Mouse (Mus musculus) T-helper 2 cell (primary cell): ENCODE data around the gene Olfr611.
"Not testable (repeated sequence)": the region's sequence is repeated elsewhere in the genome, so short reads cannot be mapped to it uniquely, and the experiment has no call there.

Source experiments
- in situ Hi-C: fragments of 300-600 bp; cut with MboI, MseI; formaldehyde crosslinking; loops from one replicate; pipeline ENCODE4 v1.15.1; 2025; ENCODE audit warnings: high pct_unique_total_duplicates

Gene Olfr611

DNA sequence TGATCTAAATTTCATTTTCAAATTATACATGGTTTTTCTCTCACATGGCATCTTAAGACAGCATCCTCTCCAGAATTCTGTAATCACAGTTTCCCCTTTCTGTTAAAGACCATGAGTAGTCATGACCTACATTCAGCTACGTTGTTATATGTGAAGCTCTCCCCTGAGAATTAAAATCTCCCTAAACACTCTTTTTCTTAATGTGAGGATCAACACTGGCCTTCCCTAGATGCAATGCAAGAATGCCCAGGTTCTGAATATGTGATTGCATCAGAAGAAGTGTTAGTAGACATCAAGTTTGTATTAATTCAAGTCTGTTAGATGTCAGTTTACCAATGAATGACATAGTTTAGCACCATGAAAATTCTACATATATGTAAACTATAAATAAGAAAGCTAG, at the start of gene Olfr611:
TSS of gene Olfr611 (minus strand) at position 101 of the 400 bp plus-strand sequence.
- in situ Hi-C loops, result not testable (repeated sequence)

DNA sequence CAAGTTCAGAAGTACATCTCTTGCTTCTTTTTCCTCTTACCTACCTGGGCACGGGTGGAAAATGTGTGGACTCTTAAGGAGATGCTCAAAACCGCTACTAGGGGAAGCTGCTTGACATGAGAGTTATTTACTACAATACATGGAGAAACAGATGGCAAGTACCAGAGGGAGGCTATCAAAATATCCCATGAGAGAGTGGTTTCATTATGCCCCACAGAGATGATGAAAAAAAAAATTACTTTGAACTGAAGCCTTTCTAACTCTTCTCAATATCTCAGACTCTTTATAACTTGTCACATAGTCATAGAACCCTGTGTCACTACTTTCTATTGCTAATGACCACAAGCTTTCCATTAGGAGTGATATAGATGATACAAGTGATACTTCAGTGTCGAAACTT, 48.4 kb upstream of the Olfr611 start, which contains the start of gene Olfr616:
TSS of gene Olfr616 (minus strand) at position 101 of the 400 bp plus-strand sequence.
- in situ Hi-C loops, result no loop called here

DNA sequence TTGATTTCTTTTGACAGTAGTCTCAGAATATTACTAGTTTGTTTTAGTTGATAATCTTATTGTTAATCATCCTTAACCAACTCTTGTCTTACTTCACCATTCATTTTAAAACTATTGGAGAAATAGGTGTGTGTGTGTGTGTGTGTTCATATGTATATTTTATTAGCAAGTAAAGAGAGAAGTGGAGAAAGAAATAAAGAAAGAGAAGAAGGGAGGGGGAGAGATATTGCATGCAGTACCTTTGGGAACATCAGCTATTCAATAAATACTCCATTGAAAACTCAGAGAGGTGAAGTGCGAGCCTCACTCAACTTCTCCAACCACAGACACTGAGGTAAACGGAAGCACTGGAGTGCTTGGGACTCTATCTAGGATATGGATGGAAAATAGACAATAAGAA, 35.1 kb upstream of the Olfr611 start, which contains the start of gene Olfr615:
TSS of gene Olfr615 (plus strand) at position 301 of the 400 bp plus-strand sequence.
- in situ Hi-C loops, result no loop called here

- in situ Hi-C loops, result no loop called here
Measured at GRCm38 (mm10) chr7:103547774-103548173, 27.1 kb upstream of the Olfr611 start, which contains the start of gene Olfr613. Olfr613 (plus strand) TSS chr7:103548074.

DNA sequence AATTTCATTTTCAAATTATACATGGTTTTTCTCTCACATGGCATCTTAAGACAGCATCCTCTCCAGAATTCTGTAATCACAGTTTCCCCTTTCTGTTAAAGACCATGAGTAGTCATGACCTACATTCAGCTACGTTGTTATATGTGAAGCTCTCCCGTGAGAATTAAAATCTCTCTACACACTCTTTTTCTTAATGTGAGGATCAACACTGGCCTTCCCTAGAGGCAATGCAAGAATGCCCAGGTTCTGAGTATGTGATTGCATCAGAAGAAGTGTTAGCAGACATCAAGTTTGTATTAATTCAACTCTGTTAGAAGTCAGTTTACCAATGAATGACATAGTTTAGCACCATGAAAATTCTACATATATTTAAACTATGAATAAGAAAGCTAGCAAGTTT, 22.0 kb upstream of the Olfr611 start, which contains the start of gene Olfr612:
TSS of gene Olfr612 (minus strand) at position 101 of the 400 bp plus-strand sequence.
- in situ Hi-C loops, result not testable (repeated sequence)

GRCm38 (mm10) chr7:103512022-103512421, 8.6 kb downstream of the Olfr611 start, which contains the start of gene Olfr610:
Olfr610 (minus strand) TSS chr7:103512122.
- in situ Hi-C loops, result no loop called here

- in situ Hi-C loops, result no loop called here
Measured at GRCm38 (mm10) chr7:103497962-103498361, 22.7 kb downstream of the Olfr611 start, which contains the start of gene Olfr609. Olfr609 (minus strand) TSS chr7:103498062.

GRCm38 (mm10) chr7:103477106-103477505, 43.5 kb downstream of the Olfr611 start:
- in situ Hi-C loops, result not testable (repeated sequence)

GRCm38 (mm10) chr7:103469577-103469976, 51.1 kb downstream of the Olfr611 start, which contains the start of gene Olfr608:
Olfr608 (plus strand) TSS chr7:103469877.
- in situ Hi-C loops, result no loop called here
